Mouse (Mus musculus): Measurements from ENCODE around the gene Tmtc1. TPM values are rescaled to one million over a fixed set of nuclear protein-coding genes. Genes with fewer than 3 reads are reported as not detected.

Gene Tmtc1
- polyA plus RNA-seq, 1 experiment from 2014 or later: 2.2 TPM

DNA sequence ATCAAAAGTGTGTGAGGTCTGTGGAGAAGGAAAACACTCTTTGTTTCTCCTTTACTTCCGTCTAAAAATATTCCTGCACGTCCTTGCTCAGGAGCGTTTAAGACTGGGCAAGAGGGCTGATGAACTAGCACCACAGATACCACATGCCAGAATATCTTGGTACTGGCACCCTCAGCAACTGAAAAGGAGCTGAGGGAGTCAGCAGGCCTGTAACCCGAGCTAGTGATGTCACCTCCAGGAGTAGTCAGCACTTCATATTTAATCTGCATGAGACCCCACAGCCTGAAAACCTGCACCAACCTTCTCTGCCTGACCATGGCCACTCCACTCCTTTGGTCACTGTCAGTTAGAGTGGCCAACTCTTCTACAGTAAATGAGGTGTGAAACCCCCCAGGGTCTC, 5.1 kb downstream of the Tmtc1 start:
- H3K4me3 ChIP-seq (ENCODE audit: low read depth, low read length): no peak overlapping the region
- H3K9ac ChIP-seq (replicated peaks; ENCODE audit: low read depth): no peak overlapping the region
- H3K36me3 ChIP-seq (ENCODE audit: insufficient read depth, low read length): no peaks in the 10 kb centered on the region
- no peak overlapping the region for H3K4me2 ChIP-seq (replicated peaks; ENCODE audit: low read depth, low read length)
- ATAC-seq (no peak), DNase-seq (ENCODE audit: low spot score) (no peak)
- WGBS: 48% methylated on average over 4 of the region's 4 CpGs
- H3K27ac ChIP-seq (ENCODE audit: low read length): no peak overlapping the region
- H3K27me3 ChIP-seq (replicated peaks; ENCODE audit: insufficient read depth, low read length): peaks cover 8% of the 10 kb centered on the region; the same call in 1 of the 2 replicates
- H3K9me3 ChIP-seq (ENCODE audit: low read length): no peaks in the 10 kb centered on the region
- TF ChIP-seq CTCF (IDR thresholded peaks at IDR 0.05) (no peak), EP300 (IDR thresholded peaks at IDR 0.05) (no peak)
- H3K4me1 ChIP-seq (ENCODE audit: insufficient read depth, low read depth, low read length): peaks cover 9% of the 10 kb centered on the region; the same call in 1 of the 2 replicates

- Histone ChIP-seq H3K27me3 (replicated peaks; ENCODE audit: insufficient read depth, low read length) (peaks cover 4% of the 10 kb centered on the region; the same call in 1 of the 2 replicates), H3K9ac (replicated peaks; ENCODE audit: low read depth) (no peak overlapping the region), H3K27ac (ENCODE audit: low read length) (no peak overlapping the region), H3K9me3 (ENCODE audit: low read length) (no peaks in the 10 kb centered on the region), H3K4me2 (replicated peaks; ENCODE audit: low read depth, low read length) (no peak overlapping the region), H3K4me3 (ENCODE audit: low read depth, low read length) (no peak overlapping the region), H3K36me3 (ENCODE audit: insufficient read depth, low read length) (no peaks in the 10 kb centered on the region), H3K4me1 (ENCODE audit: insufficient read depth, low read depth, low read length) (peaks cover 3% of the 10 kb centered on the region; the same call in 1 of the 2 replicates)
- TF ChIP-seq EP300 (IDR thresholded peaks at IDR 0.05) (no peak), CTCF (IDR thresholded peaks at IDR 0.05) (0 out of 2 replicates have a peak, but pooled peaks have one; percentile 16)
- DNase-seq (ENCODE audit: low spot score): no peak
- whole genome bisulfite sequencing: 92% methylated on average over 1 of the region's 1 CpGs
- no peak for ATAC-seq
Observed at GRCm38 (mm10) chr6:148437565-148437964, 6.6 kb downstream of the Tmtc1 start.

DNA sequence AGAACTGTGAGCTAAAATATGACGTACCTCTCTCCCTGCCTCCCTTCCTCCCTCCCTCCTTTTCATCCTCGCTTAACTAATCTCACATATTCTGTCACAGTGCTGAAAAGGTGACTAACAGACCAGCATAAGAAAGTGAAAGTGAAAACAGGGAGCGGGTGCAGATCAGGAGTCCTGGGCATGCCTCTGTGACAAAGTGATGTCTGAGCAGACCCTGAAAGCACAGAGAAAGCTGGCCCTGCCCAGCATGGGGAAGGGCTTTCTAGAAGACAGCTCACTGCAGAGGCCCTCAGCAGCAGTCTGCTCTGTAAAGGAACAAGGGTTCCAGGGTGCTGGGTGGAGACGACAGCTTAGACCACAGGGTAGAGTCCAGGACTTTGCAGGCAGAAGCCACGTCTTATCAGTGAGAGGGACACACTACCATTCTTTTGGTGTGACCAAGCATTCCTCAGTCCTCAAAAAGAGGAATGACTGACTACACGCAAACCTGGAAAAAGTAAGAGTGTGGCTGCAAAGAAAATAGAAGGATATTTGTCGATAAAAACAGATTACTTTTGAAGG, 7.7 kb downstream of the Tmtc1 start:
- Histone ChIP-seq H3K4me2 (replicated peaks; ENCODE audit: low read depth, low read length) (no peak overlapping the region), H3K27ac (ENCODE audit: low read length) (no peak overlapping the region), H3K4me3 (ENCODE audit: low read depth, low read length) (no peak overlapping the region), H3K9me3 (ENCODE audit: low read length) (no peaks in the 10 kb centered on the region), H3K4me1 (ENCODE audit: insufficient read depth, low read depth, low read length) (no peaks in the 10 kb centered on the region; the same call in 1 of the 2 replicates), H3K9ac (replicated peaks; ENCODE audit: low read depth) (no peak overlapping the region), H3K36me3 (ENCODE audit: insufficient read depth, low read length) (no peaks in the 10 kb centered on the region), H3K27me3 (replicated peaks; ENCODE audit: insufficient read depth, low read length) (no peaks in the 10 kb centered on the region)
- WGBS: 76% methylated on average over 7 of the region's 7 CpGs
- ATAC-seq: no peak
- DNase-seq (ENCODE audit: low spot score): no peak
- no peak for TF ChIP-seq CTCF (IDR thresholded peaks at IDR 0.05)
- no peak for TF ChIP-seq EP300 (IDR thresholded peaks at IDR 0.05)

DNA sequence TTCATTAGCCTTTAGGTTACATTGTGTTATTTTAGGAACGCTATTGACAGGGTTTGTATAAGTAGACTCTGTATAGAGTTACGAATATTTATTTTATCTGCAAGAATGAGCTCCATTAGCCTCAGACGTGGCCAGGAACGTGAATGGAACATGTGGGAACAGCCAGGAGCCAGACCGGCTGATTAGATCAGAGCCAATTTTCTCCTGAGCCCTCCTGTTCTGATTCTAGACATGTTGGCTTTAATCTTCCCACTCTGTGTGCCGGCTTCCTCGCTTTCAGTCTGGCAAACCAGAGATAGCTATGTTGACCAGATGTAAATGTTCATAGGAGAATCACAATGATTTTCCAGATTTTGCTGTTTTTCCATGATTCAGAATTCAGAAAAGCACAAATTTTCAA, 22.6 kb downstream of the Tmtc1 start:
- no peak for ATAC-seq

GRCm38 (mm10) chr6:148420387-148420786, 23.8 kb downstream of the Tmtc1 start:
- TF ChIP-seq EP300 (IDR thresholded peaks at IDR 0.05) (no peak), CTCF (IDR thresholded peaks at IDR 0.05) (no peak)
- ATAC-seq: no peak
- DNase-seq (ENCODE audit: low spot score): no peak

More for the DNA sequence above, 22.6 kb downstream of the Tmtc1 start:
- Histone ChIP-seq H3K4me2 (replicated peaks; ENCODE audit: low read depth, low read length) (no peak overlapping the region), H3K9me3 (ENCODE audit: low read length) (no peaks in the 10 kb centered on the region), H3K27me3 (replicated peaks; ENCODE audit: insufficient read depth, low read length) (no peaks in the 10 kb centered on the region), H3K4me3 (ENCODE audit: low read depth, low read length) (no peak overlapping the region), H3K27ac (ENCODE audit: low read length) (no peak overlapping the region), H3K4me1 (ENCODE audit: insufficient read depth, low read depth, low read length) (no peaks in the 10 kb centered on the region), H3K9ac (replicated peaks; ENCODE audit: low read depth) (no peak overlapping the region), H3K36me3 (ENCODE audit: insufficient read depth, low read length) (no peaks in the 10 kb centered on the region)
- TF ChIP-seq CTCF (IDR thresholded peaks at IDR 0.05) (no peak), EP300 (IDR thresholded peaks at IDR 0.05) (no peak)
- WGBS: 51% methylated on average over 7 of the region's 7 CpGs
- no peak for DNase-seq (ENCODE audit: low spot score)

GRCm38 (mm10) chr6:148416597-148416996, 27.6 kb downstream of the Tmtc1 start:
- H3K9ac ChIP-seq (replicated peaks; ENCODE audit: low read depth): no peak overlapping the region
- ATAC-seq: no peak
- H3K27ac ChIP-seq (ENCODE audit: low read length): no peak overlapping the region
- DNase-seq (ENCODE audit: low spot score): no peak
- WGBS: 61% methylated on average over 2 of the region's 2 CpGs
- H3K36me3 ChIP-seq (ENCODE audit: insufficient read depth, low read length): no peaks in the 10 kb centered on the region
- no peak for TF ChIP-seq EP300 (IDR thresholded peaks at IDR 0.05)
- H3K27me3 ChIP-seq (replicated peaks; ENCODE audit: insufficient read depth, low read length): no peaks in the 10 kb centered on the region
- H3K9me3 ChIP-seq (ENCODE audit: low read length): no peaks in the 10 kb centered on the region
- no peaks in the 10 kb centered on the region for H3K4me1 ChIP-seq (ENCODE audit: insufficient read depth, low read depth, low read length)
- no peak overlapping the region for H3K4me3 ChIP-seq (ENCODE audit: low read depth, low read length)
- no peak overlapping the region for H3K4me2 ChIP-seq (replicated peaks; ENCODE audit: low read depth, low read length)

More at GRCm38 (mm10) chr6:148420387-148420786, 23.8 kb downstream of the Tmtc1 start:
- H3K9me3 ChIP-seq (ENCODE audit: low read length): no peaks in the 10 kb centered on the region
- no peaks in the 10 kb centered on the region for H3K27me3 ChIP-seq (replicated peaks; ENCODE audit: insufficient read depth, low read length)
- no peaks in the 10 kb centered on the region for H3K36me3 ChIP-seq (ENCODE audit: insufficient read depth, low read length)
- no peak overlapping the region for H3K9ac ChIP-seq (replicated peaks; ENCODE audit: low read depth)
- WGBS: 57% methylated on average over 6 of the region's 6 CpGs
- no peak overlapping the region for H3K27ac ChIP-seq (ENCODE audit: low read length)
- H3K4me1 ChIP-seq (ENCODE audit: insufficient read depth, low read depth, low read length): no peaks in the 10 kb centered on the region
- no peak overlapping the region for H3K4me3 ChIP-seq (ENCODE audit: low read depth, low read length)
- H3K4me2 ChIP-seq (replicated peaks; ENCODE audit: low read depth, low read length): no peak overlapping the region

DNA sequence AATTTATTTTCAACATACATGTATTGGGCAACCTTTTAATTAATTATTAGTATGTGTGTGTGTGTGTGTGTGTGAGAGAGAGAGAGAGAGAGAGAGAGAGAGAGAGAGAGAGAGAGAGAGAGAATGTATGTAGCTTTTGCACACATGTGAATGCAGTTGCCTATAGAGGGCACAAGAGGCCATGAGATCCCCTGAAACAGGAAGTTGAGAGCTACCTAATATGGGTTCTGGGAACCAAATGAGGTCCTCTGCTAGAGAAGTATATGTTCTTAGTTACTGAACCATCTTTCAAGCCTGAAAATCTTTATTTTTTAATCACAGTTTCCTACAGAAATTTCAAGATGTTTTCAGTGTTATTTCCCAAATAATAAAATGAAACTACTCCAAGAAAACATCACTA, 30.6 kb downstream of the Tmtc1 start:
- ATAC-seq (no peak), DNase-seq (ENCODE audit: low spot score) (no peak)
- Histone ChIP-seq H3K4me1 (ENCODE audit: insufficient read depth, low read depth, low read length) (no peaks in the 10 kb centered on the region), H3K4me2 (replicated peaks; ENCODE audit: low read depth, low read length) (no peak overlapping the region), H3K9me3 (ENCODE audit: low read length) (no peaks in the 10 kb centered on the region), H3K9ac (replicated peaks; ENCODE audit: low read depth) (no peak overlapping the region), H3K4me3 (ENCODE audit: low read depth, low read length) (no peak overlapping the region), H3K36me3 (ENCODE audit: insufficient read depth, low read length) (no peaks in the 10 kb centered on the region), H3K27ac (ENCODE audit: low read length) (no peak overlapping the region), H3K27me3 (replicated peaks; ENCODE audit: insufficient read depth, low read length) (no peaks in the 10 kb centered on the region)
- TF ChIP-seq EP300 (IDR thresholded peaks at IDR 0.05) (no peak), CTCF (IDR thresholded peaks at IDR 0.05) (peak; percentile 33)

All from lung, postnatal 0 days (tissue).